11 mouse cellular contexts compared by ENCODE assay signal in the genomic region with DNA sequence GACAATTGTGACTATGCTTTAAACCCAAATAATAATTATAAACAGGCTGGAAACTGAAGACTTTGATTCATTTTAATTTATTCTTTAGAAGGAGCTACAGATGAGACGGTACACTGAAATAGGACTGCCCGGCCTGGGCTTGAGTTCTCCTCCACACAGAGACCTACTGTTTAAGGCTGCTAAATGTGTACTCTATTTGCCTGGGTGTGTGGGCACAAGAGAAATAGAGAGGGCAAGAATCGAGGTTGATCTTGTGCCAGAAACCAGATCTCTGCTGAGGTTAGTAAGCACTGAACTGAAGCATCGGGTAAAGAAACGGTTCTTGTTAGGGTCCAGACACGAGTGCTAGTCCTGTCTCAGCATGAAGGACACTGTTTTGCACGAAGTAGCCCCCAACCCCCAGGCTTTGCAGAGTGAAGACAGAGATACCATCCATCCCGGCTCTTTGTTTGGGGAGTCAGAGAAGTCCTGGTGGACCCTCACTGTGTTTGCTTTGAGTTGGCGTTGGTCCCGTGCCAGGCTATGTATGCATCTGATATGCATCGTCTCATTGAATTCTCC.
A peak's percentile ranks its signal among the peaks of the same experiment; 100 is the strongest.
DNase-seq lines count a peak whose midpoint lies in the region; ATAC-seq and TF ChIP-seq lines count a peak whose summit lies in the region.
"Had no signal": no experiment of that assay in that cellular context is flagged by ENCODE, and none has a peak within 500 bp of the region (broad histone marks: within the 10 kb centered on the region; RNA-seq: fewer than 3 reads in every experiment).

No protein-coding gene starts in this region.

- H3K9me3 ChIP-seq in kidney, embryonic 16.5 days (ENCODE audit: low read length), result no peaks in the 10 kb centered on the region
- no peaks in the 10 kb centered on the region for H3K9me3 ChIP-seq in forebrain, postnatal 0 days (ENCODE audit: low read length)
- H3K9me3 ChIP-seq in neural tube, embryonic 15.5 days (replicated peaks), result no peaks in the 10 kb centered on the region

- no peak overlapping the region for H3K4me2 ChIP-seq in kidney, embryonic 16.5 days (replicated peaks; ENCODE audit: low read depth, low read length)
- no peak overlapping the region for H3K4me2 ChIP-seq in forebrain, postnatal 0 days (ENCODE audit: low read depth)
- H3K4me2 ChIP-seq in neural tube, embryonic 15.5 days, result no peak overlapping the region

- peaks cover 66% of the 10 kb centered on the region for H3K4me1 ChIP-seq in kidney, embryonic 16.5 days (ENCODE audit: insufficient read depth, low read length)
- peaks cover 9% of the 10 kb centered on the region; the same call in 1 of the 2 replicates for H3K4me1 ChIP-seq in forebrain, postnatal 0 days (ENCODE audit: insufficient read depth)
- H3K4me1 ChIP-seq in neural tube, embryonic 15.5 days, result peaks cover 19% of the 10 kb centered on the region

- peak overlapping the region; percentile 13; the same call in 1 of the 2 replicates for H3K27ac ChIP-seq in kidney, embryonic 16.5 days (ENCODE audit: low read length)
- H3K27ac ChIP-seq in forebrain, postnatal 0 days (ENCODE audit: low read depth, low read length), result peak overlapping the region; percentile 57; the same call in 1 of the 2 replicates
- H3K27ac ChIP-seq in neural tube, embryonic 15.5 days (replicated peaks), result peak overlapping the region; percentile 72

- H3K4me3 ChIP-seq in kidney, embryonic 16.5 days (ENCODE audit: low read length), result no peak overlapping the region
- H3K4me3 ChIP-seq in forebrain, postnatal 0 days (ENCODE audit: low read depth, low read length), result no peak overlapping the region
- no peak overlapping the region for H3K4me3 ChIP-seq in neural tube, embryonic 15.5 days (replicated peaks)

- TF ChIP-seq CTCF in forebrain, postnatal 0 days (IDR thresholded peaks at IDR 0.05; ENCODE audit: low read depth), result no peak

- no peak for ATAC-seq in kidney, embryonic 16.5 days (ENCODE audit: low FRiP score, low TSS enrichment)
- peak; percentile 80 for ATAC-seq in forebrain, postnatal 0 days
- ATAC-seq in neural tube, embryonic 15.5 days (ENCODE audit: low FRiP score), result peak; percentile 50; the same call in 1 of the 2 replicates

- 54% methylated on average over 11 of the region's 11 CpGs for WGBS in kidney, embryonic 16.5 days
- WGBS in forebrain, postnatal 0 days, result 44% methylated on average over 11 of the region's 11 CpGs
- 69% methylated on average over 11 of the region's 11 CpGs for WGBS in neural tube, embryonic 15.5 days

- H3K36me3 ChIP-seq in kidney, embryonic 16.5 days (ENCODE audit: insufficient read depth, low read length), result no peaks in the 10 kb centered on the region
- no peaks in the 10 kb centered on the region for H3K36me3 ChIP-seq in forebrain, postnatal 0 days (ENCODE audit: insufficient read depth)
- no peaks in the 10 kb centered on the region for H3K36me3 ChIP-seq in neural tube, embryonic 15.5 days

- no peaks in the 10 kb centered on the region for H3K27me3 ChIP-seq in kidney, embryonic 16.5 days (ENCODE audit: insufficient read depth, low read length)
- H3K27me3 ChIP-seq in forebrain, postnatal 0 days (ENCODE audit: insufficient read depth, low read length), result no peaks in the 10 kb centered on the region
- no peaks in the 10 kb centered on the region for H3K27me3 ChIP-seq in neural tube, embryonic 15.5 days (replicated peaks)

- no peak overlapping the region for H3K9ac ChIP-seq in kidney, embryonic 16.5 days (replicated peaks; ENCODE audit: low read length)
- no peak overlapping the region for H3K9ac ChIP-seq in forebrain, postnatal 0 days
- no peak overlapping the region for H3K9ac ChIP-seq in neural tube, embryonic 15.5 days (replicated peaks)

- DNase-seq in kidney, postnatal 4 days, result no peak
- peak; percentile 38 for DNase-seq in right cerebral cortex, postnatal 14 days
- no peak for DNase-seq in right cerebral cortex, postnatal 25 days
- DNase-seq in forebrain, postnatal 0 days, result peak; percentile 48
- DNase-seq in adrenal gland, postnatal 4 days (ENCODE audit: low spot score in 2 of 2), result no peak
- no peak for DNase-seq in embryo, embryonic 10.5 days (ENCODE audit: low spot score)
- DNase-seq: cerebellum, adult 8-10 months; heart, postnatal 4 days; lung, postnatal 4 days had no signal

Comparison
In these comparisons a context has a peak if more than half of its experiments do, and no peak if none do; other contexts are left out.
1. DNase-seq: peak in right cerebral cortex, postnatal 14 days (single experiment) and forebrain, postnatal 0 days (single experiment); none in kidney, postnatal 4 days (0 of 2), right cerebral cortex, postnatal 25 days (single experiment), adrenal gland, postnatal 4 days (0 of 2) and embryo, embryonic 10.5 days (single experiment).
2. H3K27ac ChIP-seq: peak in every context shown above with its lines; median percentile 72 in neural tube, embryonic 15.5 days; 57 in forebrain, postnatal 0 days; 13 in kidney, embryonic 16.5 days.